Mouse (Mus musculus) stomach, postnatal 0 days (tissue): Measurements from ENCODE around the gene Ston2.

Experiments used
- CTCF ChIP-seq: IDR thresholded peaks from 2 replicates; pipeline ENCODE4 v1.5.1; 2016; ENCODE audit warnings: antibody characterized with exemption, low read depth, mild to moderate bottlenecking, moderate library complexity
- EP300 ChIP-seq: optimal IDR thresholded peaks from 2 replicates; pipeline ENCODE3; 2016; ENCODE audit warnings: antibody characterized with exemption

- TF ChIP-seq CTCF (no peak), EP300 (no peak)
These were observed 79.0 kb downstream of the Ston2 start for GRCm38 (mm10) chr12:91709232-91709631.
